Mouse (Mus musculus) embryonic facial prominence, embryonic 10.5 days (tissue): ENCODE data around the gene Rbms3. TPM values are rescaled to one million over a fixed set of nuclear protein-coding genes. Genes with fewer than 3 reads are reported as not detected.

Source experiments
- DNase-seq: peaks from one replicate; pipeline ENCODE4 v3.0.0-alpha.2; 2017; ENCODE audit warnings: low spot score
- H3K27ac ChIP-seq: fragments of 300-500 bp; sonication (generic); replicated peaks from 2 replicates; pipeline ENCODE4 v1.5.1; 2016; ENCODE audit warnings: mild to moderate bottlenecking
- H3K27me3 ChIP-seq: fragments of 300-500 bp; sonication (generic); replicated peaks from 2 replicates; pipeline ENCODE4 v1.6.1; 2016; ENCODE audit warnings: low read depth, mild to moderate bottlenecking; ENCODE audit not compliant: poor library complexity, severe bottlenecking
- H3K36me3 ChIP-seq: fragments of 300-500 bp; sonication (generic); replicated peaks from 2 replicates; pipeline ENCODE4 v1.6.1; 2016; ENCODE audit warnings: mild to moderate bottlenecking, moderate library complexity
- H3K4me1 ChIP-seq: fragments of 300-500 bp; sonication (generic); 2 replicates; pipeline ENCODE4 v1.6.1; 2016
- H3K4me3 ChIP-seq: fragments of 300-500 bp; sonication (generic); 2 replicates; pipeline ENCODE4 v1.5.1; 2016; ENCODE audit warnings: mild to moderate bottlenecking, moderate library complexity
- H3K9me3 ChIP-seq: fragments of 300-500 bp; sonication (generic); 2 replicates; pipeline ENCODE4 v1.6.1; 2016; ENCODE audit warnings: mild to moderate bottlenecking
- WGBS: fragments of 180-500 bp; shearing (Covaris S2); methylation state at CpG from one replicate; pipeline ENCODE4 v1.1.7; 2016; 5-methylcytosine and 5-hydroxymethylcytosine counted together
- polyA plus RNA-seq: library from polyadenylated mRNA; unstranded; fragments of >200 nt; fragmentation: Nextera tagmentation; extraction: Ambion mirVana; gene quantifications from 2 replicates; pipeline ENCODE4 v1.2.1, GENCODE M21; 2016

Gene Rbms3
- polyA plus RNA-seq, 1 experiment from 2014 or later, result 29.9 TPM

GRCm38 (mm10) chr9:117442611-117443010, 187.1 kb downstream of the Rbms3 start:
- Histone ChIP-seq H3K4me3 (no peak overlapping the region), H3K27me3 (no peaks in the 10 kb centered on the region), H3K9me3 (no peaks in the 10 kb centered on the region), H3K27ac (no peak overlapping the region), H3K4me1 (peaks cover 3% of the 10 kb centered on the region; the same call in 1 of the 2 replicates), H3K36me3 (no peaks in the 10 kb centered on the region)
- 79% methylated on average over 7 of the region's 7 CpGs for WGBS
- DNase-seq, result peak; percentile 30

GRCm38 (mm10) chr9:117435856-117436255, 193.9 kb downstream of the Rbms3 start:
- Histone ChIP-seq H3K27me3 (no peaks in the 10 kb centered on the region), H3K4me1 (no peaks in the 10 kb centered on the region), H3K36me3 (no peaks in the 10 kb centered on the region), H3K9me3 (no peaks in the 10 kb centered on the region), H3K27ac (no peak overlapping the region), H3K4me3 (no peak overlapping the region)
- 69% methylated on average over 2 of the region's 2 CpGs for WGBS
- no peak for DNase-seq

- no peak overlapping the region for H3K4me3 ChIP-seq
- no peak for DNase-seq
- H3K36me3 ChIP-seq, result no peaks in the 10 kb centered on the region
- H3K27me3 ChIP-seq, result no peaks in the 10 kb centered on the region
- 95% methylated on average over 2 of the region's 2 CpGs for WGBS
- H3K27ac ChIP-seq, result no peak overlapping the region
- no peaks in the 10 kb centered on the region for H3K4me1 ChIP-seq
- H3K9me3 ChIP-seq, result no peaks in the 10 kb centered on the region
These were observed 199.0 kb downstream of the Rbms3 start for GRCm38 (mm10) chr9:117430670-117431069.

- 88% methylated on average over 7 of the region's 7 CpGs for WGBS
- H3K27me3 ChIP-seq, result no peaks in the 10 kb centered on the region
- H3K4me1 ChIP-seq, result no peaks in the 10 kb centered on the region
- no peaks in the 10 kb centered on the region for H3K9me3 ChIP-seq
- H3K4me3 ChIP-seq, result no peak overlapping the region
- no peak for DNase-seq
- H3K36me3 ChIP-seq, result no peaks in the 10 kb centered on the region
- H3K27ac ChIP-seq, result no peak overlapping the region
These were observed 200.3 kb downstream of the Rbms3 start for GRCm38 (mm10) chr9:117429217-117430105.

- no peak overlapping the region for H3K27ac ChIP-seq
- no peaks in the 10 kb centered on the region for H3K27me3 ChIP-seq
- H3K4me3 ChIP-seq, result no peak overlapping the region
- H3K4me1 ChIP-seq, result no peaks in the 10 kb centered on the region
- DNase-seq, result no peak
- no peaks in the 10 kb centered on the region for H3K9me3 ChIP-seq
- no peaks in the 10 kb centered on the region for H3K36me3 ChIP-seq
- WGBS, result 84% methylated on average over 5 of the region's 5 CpGs
These were observed 206.5 kb downstream of the Rbms3 start for GRCm38 (mm10) chr9:117423259-117423658.

GRCm38 (mm10) chr9:117419874-117420485, 209.7 kb downstream of the Rbms3 start:
- DNase-seq, result no peak
- H3K4me1 ChIP-seq, result no peaks in the 10 kb centered on the region
- H3K27me3 ChIP-seq, result no peaks in the 10 kb centered on the region
- no peak overlapping the region for H3K4me3 ChIP-seq
- no peak overlapping the region for H3K27ac ChIP-seq
- no peaks in the 10 kb centered on the region for H3K36me3 ChIP-seq
- no peaks in the 10 kb centered on the region for H3K9me3 ChIP-seq
- WGBS, result 84% methylated on average over 8 of the region's 8 CpGs

- Histone ChIP-seq H3K4me1 (peaks cover 6% of the 10 kb centered on the region; the same call in 1 of the 2 replicates), H3K27ac (no peak overlapping the region), H3K9me3 (no peaks in the 10 kb centered on the region), H3K27me3 (no peaks in the 10 kb centered on the region), H3K4me3 (no peak overlapping the region), H3K36me3 (no peaks in the 10 kb centered on the region)
- DNase-seq, result peak; percentile 12
- WGBS, result 52% methylated on average over 3 of the region's 3 CpGs
These were observed 216.5 kb downstream of the Rbms3 start for GRCm38 (mm10) chr9:117413181-117413580.

- H3K27ac ChIP-seq, result no peak overlapping the region
- peaks cover 6% of the 10 kb centered on the region; the same call in 1 of the 2 replicates for H3K4me1 ChIP-seq
- H3K27me3 ChIP-seq, result no peaks in the 10 kb centered on the region
- H3K9me3 ChIP-seq, result no peaks in the 10 kb centered on the region
- no peak overlapping the region for H3K4me3 ChIP-seq
- 43% methylated on average over 2 of the region's 2 CpGs for WGBS
- no peaks in the 10 kb centered on the region for H3K36me3 ChIP-seq
- no peak for DNase-seq
These were observed 217.1 kb downstream of the Rbms3 start for GRCm38 (mm10) chr9:117412584-117412983.

- 82% methylated on average over 4 of the region's 4 CpGs for WGBS
- no peak overlapping the region for H3K27ac ChIP-seq
- no peaks in the 10 kb centered on the region for H3K9me3 ChIP-seq
- no peaks in the 10 kb centered on the region for H3K36me3 ChIP-seq
- no peak for DNase-seq
- no peaks in the 10 kb centered on the region for H3K27me3 ChIP-seq
- H3K4me1 ChIP-seq, result peaks cover 17% of the 10 kb centered on the region
- no peak overlapping the region for H3K4me3 ChIP-seq
These were observed 225.1 kb downstream of the Rbms3 start for GRCm38 (mm10) chr9:117404621-117405020.

GRCm38 (mm10) chr9:117400262-117400671, 229.4 kb downstream of the Rbms3 start:
- Histone ChIP-seq H3K27ac (no peak overlapping the region; the same call in none of the 2 replicates), H3K27me3 (no peaks in the 10 kb centered on the region), H3K36me3 (no peaks in the 10 kb centered on the region), H3K4me1 (peaks cover 19% of the 10 kb centered on the region), H3K9me3 (no peaks in the 10 kb centered on the region), H3K4me3 (no peak overlapping the region)
- DNase-seq, result no peak
- WGBS, result 38% methylated on average over 7 of the region's 7 CpGs

- Histone ChIP-seq H3K27me3 (no peaks in the 10 kb centered on the region), H3K27ac (no peak overlapping the region), H3K4me3 (no peak overlapping the region), H3K36me3 (no peaks in the 10 kb centered on the region), H3K4me1 (peaks cover 19% of the 10 kb centered on the region), H3K9me3 (no peaks in the 10 kb centered on the region)
- DNase-seq, result no peak
These were observed 232.6 kb downstream of the Rbms3 start for GRCm38 (mm10) chr9:117397071-117397470.

- H3K27ac ChIP-seq, result no peak overlapping the region
- H3K27me3 ChIP-seq, result no peaks in the 10 kb centered on the region
- no peaks in the 10 kb centered on the region for H3K36me3 ChIP-seq
- no peak overlapping the region for H3K4me3 ChIP-seq
- H3K9me3 ChIP-seq, result no peaks in the 10 kb centered on the region
- peaks cover 19% of the 10 kb centered on the region for H3K4me1 ChIP-seq
- 64% methylated on average over 8 of the region's 8 CpGs for WGBS
- no peak for DNase-seq
These were observed 233.1 kb downstream of the Rbms3 start for GRCm38 (mm10) chr9:117396586-117396985.
